Mouse (Mus musculus) yolk sac, embryonic 10.5 days (tissue): Measurements from ENCODE around the gene Vmn1r31.

Source experiments
- DNase-seq: peaks from one replicate; pipeline ENCODE4 v3.0.0-alpha.2; 2017; ENCODE audit warnings: low spot score

Vmn1r31 gene

DNA sequence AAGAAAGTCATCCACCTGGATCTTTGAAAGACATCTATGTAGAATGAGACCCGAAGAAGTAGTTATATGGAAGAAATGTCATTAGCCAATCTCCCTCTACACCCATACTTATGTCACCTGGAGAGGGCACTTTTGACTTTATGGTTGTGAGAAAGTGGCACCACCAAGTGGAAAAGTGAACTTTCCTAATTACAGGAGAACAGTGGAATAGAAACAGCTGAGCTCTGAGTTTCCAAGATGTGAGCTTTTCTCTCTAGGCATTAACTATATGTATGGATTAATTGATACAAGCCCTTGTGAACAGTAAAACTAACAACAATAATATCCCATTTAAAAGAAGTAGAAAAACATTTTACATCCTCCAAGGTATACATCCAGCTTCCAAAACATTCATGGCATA, at the start of gene Vmn1r31:
Gene Vmn1r31, minus strand, starts transcription at position 101 of the 400 bp plus-strand sequence.
- DNase-seq, result no peak

DNA sequence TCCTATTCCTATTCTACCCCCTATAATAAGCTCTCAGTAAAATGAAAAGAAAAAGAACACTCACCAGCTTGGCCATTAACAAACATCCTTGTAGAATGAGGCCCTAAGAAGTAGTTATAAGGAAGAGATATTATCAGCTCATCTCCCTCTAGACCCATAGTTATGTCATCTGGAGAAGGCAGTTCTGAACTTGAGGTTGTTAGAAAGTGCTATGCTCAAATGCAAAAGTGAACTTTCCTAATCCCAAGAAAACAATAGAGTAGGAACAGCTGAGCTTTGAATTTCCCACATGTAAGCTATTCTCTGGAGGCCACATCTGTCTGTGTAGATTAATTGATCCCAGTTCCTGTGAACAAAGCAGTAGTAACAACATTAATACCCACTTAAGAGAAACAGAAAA, 31.8 kb downstream of the Vmn1r31 start, which contains the start of gene Vmn1r30:
Gene Vmn1r30, minus strand, starts transcription at position 101 of the 400 bp plus-strand sequence.
- no peak for DNase-seq
